Mouse (Mus musculus) kidney, embryonic 15.5 days (tissue): ENCODE measurements around the gene Plcl1. TPM values are rescaled to one million over a fixed set of nuclear protein-coding genes. Genes with fewer than 3 reads are reported as not detected.

Source experiments
- ATAC-seq: fragments of 200-750 bp; cut with Nextera tagmentation; replicated peaks from 2 replicates; pipeline ENCODE4 v1.8.0; 2017; ENCODE audit warnings: moderate TSS enrichment; ENCODE audit not compliant: low FRiP score
- H3K27ac ChIP-seq: fragments of 300-500 bp; sonication (generic); 2 replicates; pipeline ENCODE4 v1.5.1; 2015; ENCODE audit warnings: mild to moderate bottlenecking, inconsistent platforms
- H3K27me3 ChIP-seq: fragments of 300-500 bp; sonication (generic); 2 replicates; pipeline ENCODE4 v1.6.1; 2015; ENCODE audit warnings: inconsistent platforms
- H3K36me3 ChIP-seq: fragments of 300-500 bp; sonication (generic); 2 replicates; pipeline ENCODE4 v1.6.1; 2015; ENCODE audit warnings: inconsistent platforms
- H3K4me1 ChIP-seq: fragments of 300-500 bp; sonication (generic); 2 replicates; pipeline ENCODE4 v1.6.1; 2015; ENCODE audit warnings: inconsistent platforms
- H3K4me2 ChIP-seq: fragments of 300-500 bp; sonication (generic); 2 replicates; pipeline ENCODE4 v1.6.1; 2015; ENCODE audit warnings: moderate library complexity, mild to moderate bottlenecking, inconsistent platforms
- H3K4me3 ChIP-seq: fragments of 300-500 bp; sonication (generic); replicated peaks from 2 replicates; pipeline ENCODE4 v1.5.1; 2015; ENCODE audit warnings: mild to moderate bottlenecking, inconsistent platforms
- H3K9ac ChIP-seq: fragments of 300-500 bp; sonication (generic); 2 replicates; pipeline ENCODE4 v1.6.1; 2015; ENCODE audit warnings: mild to moderate bottlenecking, inconsistent platforms
- H3K9me3 ChIP-seq: fragments of 300-500 bp; sonication (generic); replicated peaks from 2 replicates; pipeline ENCODE4 v1.6.1; 2016; ENCODE audit warnings: inconsistent platforms
- WGBS: fragments of 180-500 bp; shearing (Covaris S2); methylation state at CpG from one replicate; pipeline ENCODE4 v1.1.7; 2015; ENCODE audit warnings: mixed read lengths; 5-methylcytosine and 5-hydroxymethylcytosine counted together
- polyA plus RNA-seq: library from polyadenylated mRNA; unstranded; fragments of >200 nt; fragmentation: Nextera tagmentation; extraction: Ambion mirVana; gene quantifications from 2 replicates; pipeline ENCODE4 v1.2.1, GENCODE M21; 2015

Plcl1 gene
- polyA plus RNA-seq, 1 experiment from 2014 or later: 4.8 TPM

DNA sequence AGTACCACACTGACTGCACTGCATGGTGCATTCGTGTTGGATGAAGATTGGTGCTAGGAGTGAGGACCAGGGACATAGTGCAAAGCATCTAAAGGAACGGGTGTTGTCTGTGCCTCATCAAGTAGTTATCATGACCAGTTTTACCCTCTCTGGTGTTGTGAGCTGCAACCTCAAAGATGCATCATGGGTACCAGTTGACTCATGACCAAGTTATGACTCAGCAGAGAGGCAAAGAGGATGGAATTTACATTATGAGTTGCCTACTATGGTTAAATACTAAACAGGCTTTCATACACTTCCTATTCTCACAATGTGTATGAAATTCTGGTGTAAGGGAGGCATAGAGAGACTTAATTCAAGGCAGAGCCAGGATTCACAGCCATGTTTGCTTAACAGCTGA is 4.9 kb downstream of the Plcl1 start:
- Histone ChIP-seq H3K36me3 (no peaks in the 10 kb centered on the region), H3K9ac (no peak overlapping the region), H3K27ac (no peak overlapping the region), H3K4me2 (no peak overlapping the region), H3K4me1 (peaks cover 6% of the 10 kb centered on the region), H3K27me3 (0 out of 2 replicates have a peak, but pooled peaks cover 3% of the 10 kb centered on the region), H3K9me3 (no peaks in the 10 kb centered on the region), H3K4me3 (no peak overlapping the region)
- ATAC-seq: no peak
- WGBS: 91% methylated on average over 2 of the region's 2 CpGs

DNA sequence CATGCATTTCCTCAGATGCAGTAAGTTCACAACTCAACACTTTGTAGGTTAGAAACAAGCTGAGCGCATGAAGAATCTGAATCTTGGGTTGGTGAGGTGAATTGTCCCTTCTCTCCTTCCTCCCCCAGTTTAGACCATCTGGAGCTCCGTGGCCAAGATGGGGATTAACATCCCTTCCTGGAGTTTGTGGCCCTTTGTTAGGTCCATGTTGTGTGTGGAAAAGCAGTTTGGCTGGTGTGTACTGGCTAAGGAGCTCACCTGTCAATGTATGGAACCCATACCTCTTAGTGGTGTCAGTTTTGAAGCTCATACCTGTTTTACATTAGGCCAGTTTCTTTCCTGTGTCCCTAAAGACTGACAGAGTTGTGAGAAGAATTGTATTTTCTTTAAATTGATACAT is 5.4 kb downstream of the Plcl1 start:
- Histone ChIP-seq H3K36me3 (no peaks in the 10 kb centered on the region), H3K4me2 (no peak overlapping the region), H3K9me3 (no peaks in the 10 kb centered on the region), H3K9ac (no peak overlapping the region), H3K27me3 (0 out of 2 replicates have a peak, but pooled peaks cover 3% of the 10 kb centered on the region), H3K4me3 (no peak overlapping the region), H3K4me1 (peaks cover 6% of the 10 kb centered on the region), H3K27ac (no peak overlapping the region)
- no peak for ATAC-seq
- 82% methylated on average over 2 of the region's 2 CpGs for WGBS

DNA sequence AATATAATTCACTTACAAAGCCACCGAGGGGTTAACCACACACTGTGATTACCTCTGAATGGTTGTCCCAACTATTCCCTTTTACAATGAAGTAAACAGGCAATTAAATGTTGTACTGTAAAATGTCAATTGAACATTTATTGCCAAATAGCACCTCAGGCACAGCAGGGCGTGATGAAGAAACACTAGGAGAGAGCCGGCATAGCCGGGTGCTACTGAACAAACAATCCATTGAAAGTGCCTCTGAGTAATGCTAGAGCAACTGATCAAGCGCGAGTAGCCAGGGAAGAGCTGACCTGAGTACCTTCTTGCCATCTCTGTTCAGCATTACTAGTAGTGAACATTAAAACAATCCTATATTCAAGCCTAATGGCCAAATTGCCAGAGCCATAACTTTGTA is 6.8 kb downstream of the Plcl1 start:
- Histone ChIP-seq H3K36me3 (no peaks in the 10 kb centered on the region), H3K27ac (no peak overlapping the region), H3K4me1 (no peaks in the 10 kb centered on the region), H3K9me3 (no peaks in the 10 kb centered on the region), H3K4me3 (no peak overlapping the region), H3K9ac (no peak overlapping the region), H3K27me3 (0 out of 2 replicates have a peak, but pooled peaks cover 3% of the 10 kb centered on the region), H3K4me2 (no peak overlapping the region)
- no peak for ATAC-seq
- 20% methylated on average over 6 of the region's 6 CpGs for WGBS

DNA sequence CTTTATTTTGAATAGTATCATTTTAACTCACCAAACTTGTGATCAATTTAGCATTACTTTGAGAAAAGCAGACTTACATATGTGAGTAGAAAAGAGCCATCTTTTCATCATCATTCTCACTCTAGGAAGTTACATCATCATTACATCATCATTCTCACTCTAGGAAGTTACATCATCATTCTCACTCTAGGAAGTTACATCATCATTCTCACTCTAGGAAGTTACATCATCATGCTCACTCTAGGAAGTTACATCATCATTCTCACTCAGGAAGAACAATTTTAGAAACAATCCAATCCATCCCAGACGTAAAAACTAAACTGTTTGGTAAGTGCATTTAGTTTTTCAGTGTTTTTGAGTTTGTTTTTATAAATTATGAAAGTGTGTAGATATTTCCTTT is 7.8 kb downstream of the Plcl1 start:
- Histone ChIP-seq H3K4me3 (no peak overlapping the region), H3K9ac (no peak overlapping the region)
- WGBS: 81% methylated on average over 1 of the region's 1 CpGs

DNA sequence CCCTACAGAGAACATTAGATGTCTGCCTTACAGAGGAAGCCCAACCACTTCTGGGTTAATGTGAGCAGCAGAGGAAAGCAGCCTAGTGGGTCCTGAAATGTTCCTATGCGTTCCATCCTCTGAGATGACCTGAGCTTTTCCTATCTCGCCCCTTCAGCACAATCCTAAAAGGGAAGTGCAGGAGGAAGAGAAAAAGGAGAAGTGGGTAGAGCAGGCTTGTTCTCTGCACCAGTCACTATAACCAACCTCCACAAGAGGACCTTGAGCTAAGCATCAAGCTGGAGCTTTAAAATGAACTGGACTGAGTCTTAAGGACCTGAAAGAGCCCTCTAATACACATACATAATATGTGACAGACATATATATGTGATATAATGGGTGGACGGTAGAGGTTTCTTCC is 13.2 kb downstream of the Plcl1 start:
- H3K27me3 ChIP-seq: no peaks in the 10 kb centered on the region
- 84% methylated on average over 3 of the region's 3 CpGs for WGBS

More for the DNA sequence above, 7.8 kb downstream of the Plcl1 start:
- no peak overlapping the region for H3K27ac ChIP-seq
- 0 out of 2 replicates have a peak, but pooled peaks cover 3% of the 10 kb centered on the region for H3K36me3 ChIP-seq
- no peaks in the 10 kb centered on the region for H3K9me3 ChIP-seq
- ATAC-seq: no peak
- H3K27me3 ChIP-seq: 0 out of 2 replicates have a peak, but pooled peaks cover under 1% of the 10 kb centered on the region
- H3K4me2 ChIP-seq: no peak overlapping the region
- no peaks in the 10 kb centered on the region for H3K4me1 ChIP-seq

DNA sequence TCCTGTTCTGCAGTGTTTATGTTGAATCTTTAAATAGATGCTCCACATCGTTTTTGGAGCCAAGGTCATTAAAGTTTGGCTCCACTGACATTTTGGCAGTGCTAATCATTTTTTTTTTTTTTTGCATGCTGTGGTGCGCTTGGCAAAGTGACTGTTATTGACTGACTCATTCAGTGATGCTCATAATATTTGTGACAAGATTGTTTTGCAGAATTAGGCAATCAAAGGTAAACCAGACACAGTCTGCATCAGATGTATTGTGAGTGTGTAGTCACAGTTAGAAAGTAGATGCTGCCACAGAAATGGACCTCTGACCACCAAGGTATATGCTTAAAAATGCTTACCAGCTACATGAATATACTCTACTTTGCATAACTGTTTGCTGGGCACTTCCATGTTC is 21.9 kb downstream of the Plcl1 start:
- Histone ChIP-seq H3K9me3 (no peaks in the 10 kb centered on the region), H3K4me2 (no peak overlapping the region), H3K27me3 (no peaks in the 10 kb centered on the region), H3K9ac (no peak overlapping the region), H3K36me3 (no peaks in the 10 kb centered on the region), H3K4me1 (no peaks in the 10 kb centered on the region), H3K4me3 (no peak overlapping the region), H3K27ac (no peak overlapping the region)
- WGBS: 74% methylated on average over 2 of the region's 2 CpGs
- ATAC-seq: no peak

More for the DNA sequence above, 13.2 kb downstream of the Plcl1 start:
- H3K27ac ChIP-seq: no peak overlapping the region
- H3K9me3 ChIP-seq: no peaks in the 10 kb centered on the region
- ATAC-seq: no peak
- 0 out of 2 replicates have a peak, but pooled peaks cover 3% of the 10 kb centered on the region for H3K36me3 ChIP-seq
- H3K9ac ChIP-seq: no peak overlapping the region
- H3K4me2 ChIP-seq: no peak overlapping the region
- H3K4me1 ChIP-seq: no peaks in the 10 kb centered on the region
- no peak overlapping the region for H3K4me3 ChIP-seq

DNA sequence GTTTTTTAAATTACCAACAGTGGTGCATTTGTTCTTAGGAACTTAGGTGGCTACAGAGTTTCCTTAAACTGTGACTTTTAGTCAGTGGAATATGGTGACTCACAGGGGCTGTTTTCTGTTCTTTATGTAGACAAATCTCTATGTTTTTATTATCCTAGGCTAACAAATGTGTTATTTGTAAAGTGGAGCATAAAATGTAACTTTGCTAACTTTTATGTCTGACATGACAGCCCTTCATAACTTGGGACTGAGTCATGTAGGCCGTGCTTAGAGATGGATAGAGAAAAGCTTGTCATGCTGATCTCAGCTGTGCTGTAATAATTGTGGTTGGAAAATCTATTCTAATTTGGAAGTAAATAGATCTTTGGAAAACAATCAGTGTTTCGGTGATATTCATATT is 23.3 kb downstream of the Plcl1 start:
- Histone ChIP-seq H3K4me2 (no peak overlapping the region), H3K4me3 (no peak overlapping the region), H3K4me1 (no peaks in the 10 kb centered on the region), H3K9me3 (no peaks in the 10 kb centered on the region), H3K36me3 (no peaks in the 10 kb centered on the region), H3K27ac (no peak overlapping the region), H3K9ac (no peak overlapping the region), H3K27me3 (no peaks in the 10 kb centered on the region)
- no peak for ATAC-seq
- 85% methylated on average over 2 of the region's 2 CpGs for WGBS

DNA sequence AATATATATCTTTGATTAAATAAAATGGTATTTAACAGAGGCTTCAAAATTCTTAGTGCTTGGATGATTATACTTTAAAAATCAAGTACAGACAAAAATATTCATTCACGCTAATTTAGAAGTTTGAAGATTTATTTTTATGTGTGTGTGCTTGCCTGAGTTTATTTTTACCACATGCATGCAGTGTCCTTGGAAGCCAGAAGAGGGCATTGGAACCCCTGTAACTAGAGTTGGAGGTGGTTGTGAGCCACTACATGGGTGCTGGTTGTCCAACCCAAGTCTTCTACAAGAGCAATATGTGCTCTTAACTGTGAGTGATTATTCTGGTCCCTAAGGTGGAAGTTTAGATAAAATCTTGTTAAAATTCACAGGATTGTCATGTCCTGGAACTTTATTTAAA is 24.0 kb downstream of the Plcl1 start:
- Histone ChIP-seq H3K9me3 (no peaks in the 10 kb centered on the region), H3K4me2 (no peak overlapping the region), H3K4me3 (no peak overlapping the region), H3K27me3 (no peaks in the 10 kb centered on the region), H3K36me3 (no peaks in the 10 kb centered on the region), H3K27ac (no peak overlapping the region), H3K4me1 (no peaks in the 10 kb centered on the region), H3K9ac (no peak overlapping the region)
- no peak for ATAC-seq
- 93% methylated on average over 1 of the region's 1 CpGs for WGBS

DNA sequence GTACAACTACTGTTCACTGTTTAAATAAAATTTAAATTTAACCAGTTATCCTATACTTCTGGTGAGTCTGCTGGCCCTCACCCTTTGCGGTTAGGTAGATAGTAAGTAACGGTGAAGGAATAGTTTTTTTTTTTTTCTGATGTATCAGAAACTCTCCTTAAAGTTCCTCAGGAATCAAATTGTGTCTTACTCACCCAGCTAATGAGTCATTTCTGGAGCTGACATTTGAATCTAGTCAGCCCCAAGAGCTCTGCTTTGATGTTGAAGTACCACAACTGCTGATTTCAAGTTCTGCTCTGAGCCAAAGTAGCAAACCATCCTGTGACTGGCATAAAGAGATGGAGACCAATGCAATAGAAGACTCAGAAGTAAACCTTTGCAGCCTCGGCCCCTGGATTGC is 24.9 kb downstream of the Plcl1 start:
- H3K27me3 ChIP-seq: no peaks in the 10 kb centered on the region
- H3K36me3 ChIP-seq: no peaks in the 10 kb centered on the region
- H3K4me1 ChIP-seq: no peaks in the 10 kb centered on the region
- no peaks in the 10 kb centered on the region for H3K9me3 ChIP-seq
- ATAC-seq: no peak
- 98% methylated on average over 3 of the region's 3 CpGs for WGBS
- no peak overlapping the region for H3K9ac ChIP-seq
- H3K27ac ChIP-seq: no peak overlapping the region
- no peak overlapping the region for H3K4me2 ChIP-seq
- no peak overlapping the region for H3K4me3 ChIP-seq

DNA sequence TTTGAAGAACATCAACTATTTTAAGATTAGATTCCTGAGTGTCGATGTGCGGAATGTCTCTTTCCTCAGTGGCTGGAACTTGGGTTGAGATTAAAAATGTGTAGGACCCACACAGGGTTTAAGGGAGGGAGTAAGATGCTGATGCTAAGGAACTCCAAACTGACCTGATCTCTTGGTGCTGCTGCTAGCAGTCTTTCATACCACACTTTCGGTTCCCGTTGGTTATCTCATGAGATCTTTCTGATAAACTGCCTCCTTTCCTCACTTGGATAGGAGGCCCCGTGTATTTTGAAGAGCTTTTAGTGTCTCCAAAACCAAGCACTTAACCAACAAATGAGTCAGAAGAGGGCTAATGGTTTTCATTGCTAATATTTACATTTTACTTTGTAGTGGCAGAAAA is 30.9 kb downstream of the Plcl1 start:
- no peak for ATAC-seq
- 0 out of 2 replicates have a peak, but pooled peaks cover 2% of the 10 kb centered on the region for H3K4me1 ChIP-seq
- 66% methylated on average over 5 of the region's 5 CpGs for WGBS
- H3K4me2 ChIP-seq: no peak overlapping the region
- H3K4me3 ChIP-seq: no peak overlapping the region
- no peaks in the 10 kb centered on the region for H3K27me3 ChIP-seq
- no peak overlapping the region for H3K27ac ChIP-seq
- no peak overlapping the region for H3K9ac ChIP-seq
- H3K9me3 ChIP-seq: no peaks in the 10 kb centered on the region
- H3K36me3 ChIP-seq: no peaks in the 10 kb centered on the region

DNA sequence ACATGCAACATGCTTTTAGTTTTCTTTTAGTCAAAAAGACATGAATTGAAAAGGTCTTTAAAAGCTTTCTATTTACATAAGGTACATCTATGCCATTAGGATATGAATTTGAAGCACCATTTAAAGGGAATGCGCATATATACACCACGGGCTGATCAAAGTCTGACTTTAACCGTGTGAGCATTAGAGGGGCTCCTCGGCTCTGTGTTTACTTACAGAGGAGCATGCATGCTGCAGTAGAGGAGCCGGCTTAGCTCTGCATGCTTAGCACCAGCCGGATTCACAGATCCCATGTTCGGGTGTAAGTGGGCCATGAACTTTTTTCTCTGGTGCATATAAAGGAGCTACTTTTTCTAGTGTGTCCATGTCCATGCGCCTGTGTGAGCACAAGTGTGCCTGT is 31.4 kb downstream of the Plcl1 start:
- 75% methylated on average over 8 of the region's 8 CpGs for WGBS
- Histone ChIP-seq H3K36me3 (no peaks in the 10 kb centered on the region), H3K27ac (no peak overlapping the region), H3K27me3 (no peaks in the 10 kb centered on the region), H3K4me1 (0 out of 2 replicates have a peak, but pooled peaks cover 2% of the 10 kb centered on the region), H3K9me3 (no peaks in the 10 kb centered on the region), H3K9ac (no peak overlapping the region), H3K4me3 (no peak overlapping the region), H3K4me2 (no peak overlapping the region)
- no peak for ATAC-seq

DNA sequence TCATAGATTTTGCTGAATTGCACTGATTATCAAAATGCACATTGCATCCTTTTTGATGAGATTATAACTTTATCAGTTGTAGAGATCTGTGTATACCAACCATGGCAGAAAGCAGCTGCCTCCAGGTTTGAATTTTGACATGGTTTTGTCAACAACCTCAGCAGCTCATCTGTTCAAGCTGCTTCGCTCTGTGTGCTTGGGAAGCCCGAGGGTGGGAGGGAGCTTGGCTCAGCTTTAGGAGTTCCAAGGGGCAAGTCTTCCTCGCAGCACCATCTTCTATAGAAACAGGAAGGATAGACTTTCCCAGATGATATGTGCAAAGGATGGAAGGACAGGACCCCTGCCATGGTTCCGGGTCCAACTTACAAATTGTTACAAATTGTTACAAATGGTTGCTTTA is 32.9 kb downstream of the Plcl1 start:
- Histone ChIP-seq H3K4me2 (no peak overlapping the region), H3K9ac (no peak overlapping the region), H3K27me3 (no peaks in the 10 kb centered on the region), H3K36me3 (no peaks in the 10 kb centered on the region), H3K4me3 (no peak overlapping the region), H3K4me1 (0 out of 2 replicates have a peak, but pooled peaks cover 2% of the 10 kb centered on the region), H3K27ac (no peak overlapping the region), H3K9me3 (no peaks in the 10 kb centered on the region)
- 84% methylated on average over 4 of the region's 4 CpGs for WGBS
- no peak for ATAC-seq

DNA sequence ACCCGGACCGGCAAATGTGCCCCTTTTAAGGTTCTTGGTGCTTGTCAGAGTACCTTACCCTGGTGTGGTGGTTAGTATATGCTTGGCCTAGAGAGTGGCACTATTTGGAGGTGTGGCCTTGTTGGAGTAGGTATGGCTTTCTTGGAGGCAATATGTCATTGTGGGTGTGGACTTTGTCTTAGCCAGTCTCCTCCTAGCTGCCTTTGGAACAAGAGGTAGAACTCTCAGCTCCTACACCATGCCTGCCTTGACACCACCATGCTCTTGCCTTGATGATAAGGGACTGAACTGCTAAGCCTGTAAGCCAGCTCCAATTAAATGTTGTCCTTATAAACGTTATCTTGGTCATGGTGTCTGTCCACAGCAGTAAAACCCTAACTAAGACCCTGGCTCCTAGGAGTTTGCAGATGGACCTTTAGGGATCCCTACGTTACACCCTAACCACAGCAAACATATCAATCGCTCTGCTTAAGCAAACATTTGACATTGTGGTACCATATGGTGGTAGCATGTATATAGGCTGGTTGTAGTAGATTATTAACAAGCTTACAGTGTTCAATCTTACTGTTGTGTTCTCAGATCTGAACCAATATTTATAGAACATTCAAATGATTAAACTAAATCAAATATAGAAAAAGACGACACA is 39.4 kb downstream of the Plcl1 start:
- Histone ChIP-seq H3K4me2 (no peak overlapping the region), H3K27ac (no peak overlapping the region), H3K9ac (no peak overlapping the region), H3K36me3 (no peaks in the 10 kb centered on the region), H3K27me3 (no peaks in the 10 kb centered on the region), H3K4me1 (no peaks in the 10 kb centered on the region), H3K4me3 (no peak overlapping the region), H3K9me3 (no peaks in the 10 kb centered on the region)
- ATAC-seq: no peak; the same call in 1 of the 2 replicates
- 83% methylated on average over 6 of the region's 6 CpGs for WGBS
